Mouse (Mus musculus) kidney, adult 2 months (tissue): ENCODE measurements around the gene Glis3. TPM values are rescaled to one million over a fixed set of nuclear protein-coding genes. Genes with fewer than 3 reads are reported as not detected.

ENCODE experiments used
- DNase-seq: peaks from one replicate; pipeline ENCODE4 v3.0.0; 2021
- H3K27ac ChIP-seq: fragments of 200-500 bp; 2 replicates; pipeline ENCODE4 v1.5.1; 2012; ENCODE audit warnings: low read depth, low read length, control low read depth, inconsistent platforms; ENCODE audit not compliant: insufficient read depth
- H3K27me3 ChIP-seq: fragments of 200-500 bp; replicated peaks from 2 replicates; pipeline ENCODE4 v1.6.1; 2012; ENCODE audit warnings: mild to moderate bottlenecking, moderate library complexity, low read length, inconsistent platforms; ENCODE audit not compliant: control insufficient read depth, insufficient read depth
- H3K36me3 ChIP-seq: fragments of 200-500 bp; 2 replicates; pipeline ENCODE4 v1.6.1; 2012; ENCODE audit warnings: mild to moderate bottlenecking, moderate library complexity, low read length, inconsistent platforms; ENCODE audit not compliant: control insufficient read depth, insufficient read depth
- H3K4me1 ChIP-seq: fragments of 200-500 bp; 2 replicates; pipeline ENCODE4 v1.6.1; 2011; ENCODE audit warnings: low read length; ENCODE audit not compliant: control insufficient read depth, insufficient read depth
- H3K4me3 ChIP-seq: fragments of 200-500 bp; 2 replicates; pipeline ENCODE4 v1.5.1; 2011; ENCODE audit warnings: mild to moderate bottlenecking, low read depth, low read length, control low read depth; ENCODE audit not compliant: insufficient read depth
- CTCF ChIP-seq: fragments of 200-500 bp; conservative IDR thresholded peaks from 2 replicates; pipeline ENCODE4 v1.5.1; 2011; ENCODE audit warnings: low read depth, mild to moderate bottlenecking, control low read depth, low read length, moderate library complexity, mixed read lengths; ENCODE audit not compliant: insufficient read depth, insufficient read length
- POLR2A ChIP-seq: fragments of 200-500 bp; IDR thresholded peaks from one replicate; pipeline ENCODE4 v1.6.1; 2011; ENCODE audit warnings: low read depth, low read length, control low read depth
- WGBS: fragments of 180-500 bp; shearing (Covaris S2); methylation state at CpG from one replicate; pipeline ENCODE4 v1.1.7; 2018; 5-methylcytosine and 5-hydroxymethylcytosine counted together
- polyA plus RNA-seq: library from polyadenylated mRNA; depleted of rRNA; stranded (reverse); fragments of >200 nt; gene quantifications from 2 replicates; pipeline ENCODE4 v1.2.3, GENCODE M21; 2012

Gene Glis3
- polyA plus RNA-seq, 1 experiment, result 23.7 TPM

- 69% methylated on average over 5 of the region's 5 CpGs for WGBS
Observed at GRCm38 (mm10) chr19:28527446-28527845, 152.4 kb downstream of the Glis3 start.

GRCm38 (mm10) chr19:28525331-28525730, 154.5 kb downstream of the Glis3 start:
- TF ChIP-seq POLR2A, result no peak
- no peak for TF ChIP-seq CTCF
- Histone ChIP-seq H3K4me3 (no peak overlapping the region), H3K36me3 (no peaks in the 10 kb centered on the region), H3K27ac (no peak overlapping the region), H3K4me1 (peaks cover 24% of the 10 kb centered on the region), H3K27me3 (no peaks in the 10 kb centered on the region)
- DNase-seq, result no peak
- WGBS, result 77% methylated on average over 3 of the region's 3 CpGs

More at GRCm38 (mm10) chr19:28527446-28527845, 152.4 kb downstream of the Glis3 start:
- peak; percentile 76 for DNase-seq
- Histone ChIP-seq H3K4me1 (peaks cover 6% of the 10 kb centered on the region; the same call in 1 of the 2 replicates), H3K36me3 (no peaks in the 10 kb centered on the region), H3K27me3 (no peaks in the 10 kb centered on the region), H3K4me3 (no peak overlapping the region), H3K27ac (peak overlapping the region; percentile 76)
- TF ChIP-seq CTCF, result no peak
- no peak for TF ChIP-seq POLR2A

- H3K36me3 ChIP-seq, result no peaks in the 10 kb centered on the region
- H3K4me1 ChIP-seq, result peaks cover 41% of the 10 kb centered on the region
- WGBS, result 26% methylated on average over 3 of the region's 3 CpGs
- no peak overlapping the region for H3K4me3 ChIP-seq
- peak overlapping the region; percentile 87 for H3K27ac ChIP-seq
- no peak for TF ChIP-seq CTCF
- no peaks in the 10 kb centered on the region for H3K27me3 ChIP-seq
- peak; percentile 53 for DNase-seq
Observed at GRCm38 (mm10) chr19:28522289-28522688, 157.6 kb downstream of the Glis3 start.

DNA sequence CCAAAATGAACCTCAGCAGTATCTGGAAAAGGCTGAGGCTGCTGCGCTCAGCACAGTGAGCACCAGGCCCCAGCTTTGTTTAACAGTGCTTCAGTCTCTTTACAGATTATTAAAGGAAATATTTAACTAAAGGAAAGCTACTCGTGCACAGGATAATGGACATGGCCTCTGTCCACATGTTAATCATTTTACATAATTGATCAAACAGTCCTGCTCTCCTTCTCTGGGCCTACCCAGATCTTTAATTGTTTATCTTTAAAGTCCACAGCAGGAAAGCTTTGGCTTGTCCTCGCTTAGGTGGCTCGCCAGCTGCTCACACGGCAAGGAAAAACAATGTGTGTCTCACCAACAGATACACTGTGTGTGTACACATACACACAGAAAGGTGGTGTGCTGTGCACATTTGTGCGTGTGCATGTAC, 159.1 kb downstream of the Glis3 start:
- Histone ChIP-seq H3K4me3 (no peak overlapping the region), H3K27me3 (no peaks in the 10 kb centered on the region), H3K36me3 (no peaks in the 10 kb centered on the region), H3K4me1 (peaks cover 43% of the 10 kb centered on the region), H3K27ac (peak overlapping the region; percentile 97)
- 52% methylated on average over 6 of the region's 6 CpGs for WGBS
- TF ChIP-seq POLR2A (no peak), CTCF (no peak)
- DNase-seq, result peak; percentile 87

DNA sequence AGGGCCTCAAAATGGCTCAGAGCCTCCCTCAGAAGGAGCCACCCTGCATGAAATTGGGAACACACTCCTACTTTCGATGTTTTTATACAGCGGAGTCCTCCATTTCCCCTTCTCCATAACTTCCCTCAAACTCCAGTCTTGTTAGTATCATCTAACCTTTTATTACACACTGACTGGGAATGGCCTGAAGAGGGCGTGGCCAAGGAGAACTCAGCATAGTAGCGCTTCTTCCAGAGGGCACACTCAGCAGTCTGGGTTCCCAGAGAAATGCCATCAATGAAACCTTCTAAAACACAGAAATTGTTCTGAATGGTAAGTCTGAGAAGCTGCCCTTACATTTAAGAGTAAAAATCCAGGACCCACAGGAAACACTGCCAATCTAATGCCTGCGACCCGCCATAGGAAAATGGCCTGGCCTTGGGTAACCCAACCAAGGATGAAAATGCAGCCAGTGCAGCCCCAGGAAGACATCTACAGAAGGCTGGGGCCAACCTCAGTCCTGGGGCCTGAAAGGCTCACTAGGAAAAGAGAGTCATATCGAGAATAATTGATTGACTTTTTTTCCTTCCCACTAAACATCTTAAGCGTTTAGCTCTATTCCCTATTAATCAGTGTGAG, 159.6 kb downstream of the Glis3 start:
- H3K27ac ChIP-seq, result peak overlapping the region; percentile 97
- 62% methylated on average over 8 of the region's 8 CpGs for WGBS
- TF ChIP-seq POLR2A (no peak), CTCF (0 out of 2 replicates have a peak, but pooled peaks have one; percentile 5)
- H3K4me1 ChIP-seq, result peaks cover 43% of the 10 kb centered on the region
- H3K4me3 ChIP-seq, result no peak overlapping the region
- DNase-seq, result peak; percentile 49
- H3K27me3 ChIP-seq, result no peaks in the 10 kb centered on the region
- H3K36me3 ChIP-seq, result no peaks in the 10 kb centered on the region

GRCm38 (mm10) chr19:28519296-28519695, 160.6 kb downstream of the Glis3 start:
- peak; percentile 87 for DNase-seq
- Histone ChIP-seq H3K4me3 (no peak overlapping the region), H3K4me1 (peaks cover 43% of the 10 kb centered on the region), H3K36me3 (no peaks in the 10 kb centered on the region), H3K27ac (peak overlapping the region; percentile 45; the same call in 1 of the 2 replicates), H3K27me3 (no peaks in the 10 kb centered on the region)
- WGBS, result 44% methylated on average over 3 of the region's 3 CpGs
- TF ChIP-seq CTCF (no peak), POLR2A (no peak)

DNA sequence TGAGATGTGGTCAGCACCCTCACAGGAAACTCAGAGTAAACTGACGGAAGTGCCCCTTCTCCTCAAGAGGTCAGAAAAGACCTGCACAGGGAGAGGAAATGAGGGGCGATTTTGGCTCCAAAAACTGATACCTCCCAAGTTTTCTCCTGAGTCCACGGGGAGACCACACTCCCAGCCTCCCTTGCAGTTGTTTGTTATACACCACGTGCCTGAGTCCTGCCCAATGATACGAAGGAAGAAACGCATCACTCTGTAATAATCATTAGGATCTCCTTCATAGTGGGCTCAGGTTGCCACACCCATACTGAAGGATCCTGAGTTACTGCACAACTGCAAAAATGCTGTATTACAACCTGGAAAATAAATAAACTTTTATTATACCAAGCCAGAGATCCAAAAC, 161.0 kb downstream of the Glis3 start:
- DNase-seq, result no peak
- TF ChIP-seq CTCF (no peak), POLR2A (no peak)
- Histone ChIP-seq H3K27me3 (no peaks in the 10 kb centered on the region), H3K27ac (peak overlapping the region; percentile 45), H3K36me3 (no peaks in the 10 kb centered on the region), H3K4me1 (peaks cover 43% of the 10 kb centered on the region), H3K4me3 (no peak overlapping the region)
- WGBS, result 70% methylated on average over 6 of the region's 6 CpGs
